Mouse (Mus musculus) gastrocnemius, postnatal 4 days (tissue): ENCODE data around the gene Togaram1. TPM values are rescaled to one million over a fixed set of nuclear protein-coding genes. Genes with fewer than 3 reads are reported as not detected.

Experiments
- DNase-seq, 2 experiments: peaks; one replicate each; pipeline ENCODE4 v3.0.0; 2021 to 2022; ENCODE audit warnings: low spot score in 2 of 2, mixed read lengths in 2 of 2
- long read RNA-seq, 2 experiments: library from polyadenylated mRNA; stranded (forward); transcript quantifications; one replicate each; pipeline ENCODE4 v2.0.0; 2021
- total RNA-seq, 2 experiments: library from RNA; stranded (reverse); gene quantifications; 2 replicates each; pipeline ENCODE4 v1.2.3; 2021

The Togaram1 gene
- 10 to 100 TPM; 19.1 to 21.3 TPM for total RNA-seq
- long read RNA-seq, experiment 1, full-length matches to known transcripts, result 1 of 6 reads
- long read RNA-seq, experiment 1, partial matches to known transcripts, result 3 of 6 reads
- long read RNA-seq, experiment 1, other reads (novel, unspliced or antisense), result 2 of 6 reads
- long read RNA-seq, experiment 2, full-length matches to known transcripts, result 2 of 9 reads
- long read RNA-seq, experiment 2, partial matches to known transcripts, result 3 of 9 reads
- long read RNA-seq, experiment 2, other reads (novel, unspliced or antisense), result 4 of 9 reads

DNA sequence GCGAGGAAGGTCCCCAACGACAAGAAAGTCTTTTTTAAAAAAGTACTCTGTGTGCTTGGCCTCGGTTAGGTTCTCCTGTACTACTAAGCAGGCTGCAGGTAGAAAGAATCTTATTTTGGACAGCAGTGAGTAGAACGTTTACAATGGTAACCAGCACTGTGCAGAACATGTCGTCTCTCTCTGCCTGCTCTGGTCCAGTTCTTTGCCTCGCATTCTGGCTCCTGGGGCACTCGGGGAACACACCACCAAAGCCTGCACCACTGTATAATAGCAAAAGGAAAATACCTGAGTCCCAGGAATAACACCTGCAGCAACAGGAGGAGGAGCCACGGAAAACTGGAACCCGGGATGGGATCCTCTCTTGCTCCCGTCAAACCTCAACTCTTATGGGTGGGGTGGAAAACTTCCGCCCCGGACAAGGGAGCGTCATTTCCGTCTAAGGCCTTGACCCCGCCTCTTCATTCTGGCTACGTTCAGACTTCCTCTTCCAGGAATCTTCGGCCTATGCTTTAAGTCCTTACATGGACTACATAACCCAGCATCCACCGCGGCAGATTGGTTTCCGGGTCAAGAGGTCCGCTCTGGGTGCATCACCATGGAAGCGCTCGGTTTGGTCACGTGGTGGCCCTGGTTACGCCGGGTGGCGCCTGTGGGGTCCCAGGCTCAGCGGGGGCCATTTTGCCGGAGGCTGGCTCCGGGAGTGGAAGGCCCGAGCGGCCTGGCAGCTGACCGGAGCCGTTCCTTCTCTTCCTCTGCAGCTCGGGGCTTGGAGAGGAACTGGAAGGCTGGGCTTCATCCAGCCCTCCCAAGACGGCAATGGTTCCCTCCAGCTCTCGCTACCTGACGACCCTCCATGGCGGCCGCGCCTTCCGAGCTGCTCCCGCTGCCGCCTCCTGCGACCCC is at the start of gene Togaram1, which contains the start of gene Klhl28:
Gene Togaram1, plus strand, starts transcription at position 681 of the 903 bp plus-strand sequence.
Gene Klhl28, minus strand, starts transcription at position 411 of the 903 bp plus-strand sequence.
- peak; percentile 96 to 99 for DNase-seq

GRCm38 (mm10) chr12:64916735-64917134 is 48.9 kb upstream of the Togaram1 start:
- no peak for DNase-seq

DNA sequence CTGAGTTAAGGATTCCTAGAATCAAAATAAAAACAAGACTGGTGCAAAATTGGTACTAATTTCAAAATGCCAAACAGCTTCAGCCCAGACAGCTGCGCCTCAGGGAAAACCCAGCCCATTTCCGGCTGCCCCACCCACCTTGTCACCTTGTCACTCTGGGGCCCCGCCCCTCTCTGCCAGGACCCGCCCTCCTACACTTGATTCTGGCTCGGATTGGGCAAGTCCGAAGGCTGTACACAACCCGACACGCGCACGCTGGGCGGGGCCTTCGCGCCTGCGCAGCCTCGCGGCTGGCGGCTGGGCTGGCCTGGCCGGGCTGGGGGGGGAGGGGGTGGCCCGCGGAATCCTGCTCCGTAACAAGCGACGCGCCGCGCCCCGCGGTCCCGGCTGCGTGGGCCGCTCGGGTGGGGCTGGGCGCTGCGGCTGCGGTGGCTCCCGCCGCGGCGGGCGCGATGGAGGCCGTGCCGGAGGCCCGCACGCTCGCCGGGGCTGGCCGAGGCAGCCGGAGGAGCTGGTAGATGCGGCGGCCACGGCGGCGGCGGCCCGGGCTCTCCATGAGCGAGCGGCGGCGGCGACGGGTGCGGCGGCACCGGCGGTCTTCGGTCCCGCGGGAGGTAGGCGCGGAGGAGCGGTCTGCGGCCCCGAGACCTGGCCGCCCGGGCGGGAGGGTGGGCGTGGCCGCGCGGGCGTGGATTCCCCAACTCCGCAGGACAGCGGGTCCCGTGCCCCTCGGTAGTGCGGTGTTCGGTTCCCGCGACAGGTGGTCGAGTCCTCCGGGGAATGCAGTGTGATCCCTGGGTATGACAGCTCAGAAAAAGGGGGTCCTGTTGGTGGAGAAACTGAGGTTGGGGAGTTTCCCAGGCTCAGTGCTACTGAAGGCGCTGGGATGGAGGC is 47.8 kb upstream of the Togaram1 start, which contains the start of gene Gm527:
Gene Gm527, plus strand, starts transcription at position 329 of the 894 bp plus-strand sequence.
- peak; percentile 87 to 94 for DNase-seq

DNA sequence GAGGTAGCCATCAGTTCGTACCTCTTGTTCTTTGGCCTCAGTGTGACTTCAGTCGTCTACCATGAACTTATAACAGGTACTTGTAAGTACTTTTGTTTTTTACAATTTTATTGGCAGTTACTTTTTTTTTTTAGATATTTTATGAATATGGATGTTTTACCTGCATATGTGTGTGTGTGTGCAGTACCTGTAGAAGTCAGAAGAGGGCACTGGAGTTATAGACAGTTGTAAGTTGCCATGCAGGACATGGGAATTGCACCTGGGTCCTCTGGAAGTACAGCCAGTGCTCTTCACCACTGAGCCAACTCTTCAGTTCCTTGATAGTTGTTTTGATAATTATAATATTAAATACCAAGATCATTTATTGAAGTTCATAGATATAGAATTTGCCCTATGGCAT is 28.1 kb upstream of the Togaram1 start:
- no peak for DNase-seq

DNA sequence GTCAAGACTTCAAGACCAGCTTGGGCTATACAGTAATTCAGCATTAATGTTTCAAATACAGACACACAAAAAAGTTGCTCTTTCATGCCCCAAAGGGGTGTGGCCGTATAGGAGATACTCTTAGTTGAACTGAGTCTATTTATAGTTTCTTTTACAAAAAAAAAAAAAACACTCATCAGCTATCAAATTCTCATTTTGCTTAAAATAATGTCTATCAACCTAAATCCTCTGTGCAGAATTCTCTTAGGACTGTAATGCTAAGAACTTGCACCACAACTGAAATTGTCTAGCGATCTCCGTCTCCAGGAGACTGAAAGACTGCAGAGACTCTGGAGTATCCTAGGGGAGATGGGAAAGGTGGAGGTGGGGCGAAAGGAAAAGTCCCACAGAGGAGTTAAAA is 1.0 kb upstream of the Togaram1 start:
- DNase-seq, result no peak

- peak; percentile 30 to 56 for DNase-seq
Measured at GRCm38 (mm10) chr12:64966101-64966631, 562 bp downstream of the Togaram1 start.

GRCm38 (mm10) chr12:64966652-64967435 is 1.2 kb downstream of the Togaram1 start:
- DNase-seq, result peak in 1 of 2 experiments; percentile 9

GRCm38 (mm10) chr12:64967470-64967869 is 1.9 kb downstream of the Togaram1 start:
- peak in 1 of 2 experiments; percentile 9 for DNase-seq

DNA sequence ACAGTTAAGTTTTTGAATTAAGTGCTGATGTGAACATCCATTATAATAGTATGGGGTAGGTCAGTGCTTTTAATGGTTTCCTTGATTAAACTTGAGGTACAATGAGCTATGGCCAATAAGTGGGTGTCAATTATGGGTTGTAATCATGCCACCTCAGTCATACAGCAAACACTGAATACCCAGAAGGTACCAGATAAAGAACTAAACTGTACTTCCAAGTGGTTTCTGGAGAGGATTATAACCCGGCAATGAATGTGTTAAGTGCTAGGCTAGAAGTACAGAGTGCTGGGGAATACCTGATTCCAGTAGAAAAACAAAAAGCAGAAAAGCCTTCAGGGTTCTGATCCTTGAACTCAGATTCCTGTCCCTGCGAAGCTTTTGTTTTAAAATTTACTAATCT is 2.5 kb downstream of the Togaram1 start:
- DNase-seq, result no peak

GRCm38 (mm10) chr12:64971399-64971798 is 5.8 kb downstream of the Togaram1 start:
- DNase-seq, result no peak

GRCm38 (mm10) chr12:64972063-64972462 is 6.5 kb downstream of the Togaram1 start:
- no peak for DNase-seq

- DNase-seq, result no peak
Measured at GRCm38 (mm10) chr12:64975558-64975957, 10.0 kb downstream of the Togaram1 start.

GRCm38 (mm10) chr12:64976191-64976590 is 10.6 kb downstream of the Togaram1 start:
- no peak for DNase-seq

GRCm38 (mm10) chr12:64977518-64977917 is 11.9 kb downstream of the Togaram1 start:
- DNase-seq, result no peak

GRCm38 (mm10) chr12:65007725-65008124 is 42.1 kb downstream of the Togaram1 start:
- DNase-seq, result no peak

DNA sequence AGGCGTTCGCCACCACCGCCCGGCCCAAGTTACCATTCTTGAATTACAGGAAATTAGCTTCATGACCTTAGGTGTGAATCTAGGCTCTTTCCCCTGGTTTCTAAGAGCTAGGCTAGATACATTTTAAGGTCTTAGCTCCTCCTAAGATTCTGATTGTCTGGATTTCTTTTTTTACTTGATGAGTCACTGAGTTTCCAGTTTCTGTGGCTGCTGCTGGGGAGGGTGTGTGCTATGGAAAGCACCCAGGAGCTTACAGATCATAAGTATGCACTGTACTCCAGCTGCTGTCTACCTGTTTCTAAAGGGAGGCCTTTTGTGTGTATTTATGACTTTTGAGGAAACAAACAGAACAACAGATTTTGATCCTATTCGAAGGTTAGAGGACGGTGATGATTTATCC is 57.2 kb downstream of the Togaram1 start:
- no peak for DNase-seq

DNA sequence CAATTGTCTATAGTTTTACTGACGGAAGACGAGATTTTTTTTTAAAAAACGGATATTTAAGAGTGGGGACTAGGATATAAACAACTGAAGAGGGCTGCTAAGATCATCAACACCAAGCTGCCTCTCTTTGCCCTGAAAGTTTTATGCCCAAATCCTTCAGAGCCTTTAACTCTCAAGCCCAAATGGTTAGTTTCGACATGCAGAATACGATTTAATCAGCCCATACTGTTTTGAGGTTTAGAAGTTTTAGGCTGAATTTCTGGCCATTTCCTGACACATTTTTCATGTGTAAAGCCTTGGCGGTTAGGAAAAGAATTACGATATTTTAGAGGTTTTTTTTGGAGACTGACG is 70.2 kb downstream of the Togaram1 start:
- DNase-seq, result no peak

- DNase-seq, result peak; percentile 89 to 94
Measured at GRCm38 (mm10) chr12:65036190-65036870, 70.7 kb downstream of the Togaram1 start, which contains the start of gene Prpf39. Gene Prpf39, plus strand, starts transcription at chr12:65036333.

DNA sequence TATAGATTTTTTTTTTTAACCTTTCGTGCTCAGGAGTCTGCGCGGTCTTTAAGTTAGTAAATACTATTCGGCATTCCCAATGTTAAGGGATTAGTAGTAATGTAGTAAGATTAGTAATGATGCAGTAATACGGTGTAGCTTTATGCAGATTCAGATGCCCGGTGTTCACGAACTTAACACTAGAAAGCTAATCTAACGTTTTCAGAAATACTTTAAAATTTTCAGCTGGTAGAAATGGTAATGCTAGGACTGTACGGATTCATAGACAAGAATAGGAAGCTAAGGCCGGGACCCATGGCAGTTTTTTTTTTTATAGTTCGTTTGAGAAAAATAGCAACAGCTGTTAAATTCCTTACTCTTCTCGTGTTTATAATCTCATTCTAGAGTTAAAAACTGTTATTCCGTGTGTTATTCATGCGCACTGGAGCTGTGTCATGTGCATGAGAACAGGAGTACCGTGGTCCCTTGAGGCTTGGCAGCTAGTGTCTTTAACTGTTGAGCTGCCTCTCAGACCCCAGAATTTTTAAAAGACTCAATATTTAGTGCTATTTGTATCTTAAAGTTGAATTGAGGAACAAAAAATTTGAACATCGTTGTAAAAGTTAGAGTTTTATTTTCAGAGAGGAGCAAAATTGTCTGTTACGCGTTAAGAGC is 71.4 kb downstream of the Togaram1 start:
- no peak for DNase-seq
